Mouse (Mus musculus): Measurements from ENCODE around the gene Slc8b1. TPM values are rescaled to one million over a fixed set of nuclear protein-coding genes. Genes with fewer than 3 reads are reported as not detected.

Gene Slc8b1
- total and polyA plus RNA-seq, 3 experiments, result 3.2 to 5.8 (median 5.1) TPM

- H3K9ac ChIP-seq (ENCODE audit: insufficient read depth, low read depth), result no peak overlapping the region
- H3K27ac ChIP-seq (ENCODE audit: insufficient read depth, low read depth), result no peak overlapping the region
- H3K4me3 ChIP-seq (replicated peaks in 1 of 3; ENCODE audit: low read depth in 2 of 3, low read length in 2 of 3, poor library complexity in 1 of 3), result no peak overlapping the region
- no peak for TF ChIP-seq ELF1 (IDR thresholded peaks at IDR 0.05; ENCODE audit: low read depth, low read length)
- no peak for TF ChIP-seq MXI1 (IDR thresholded peaks at IDR 0.05; ENCODE audit: low read depth, low read length)
- TF ChIP-seq NRF1 (IDR thresholded peaks at IDR 0.05; ENCODE audit: low read depth, low read length), result no peak
- TF ChIP-seq HCFC1 (IDR thresholded peaks at IDR 0.05; ENCODE audit: low read depth, low read length), result no peak
- TF ChIP-seq MAFK (IDR thresholded peaks at IDR 0.05; ENCODE audit: insufficient replicate concordance, low read length), result no peak
- no peak for TF ChIP-seq POLR2A (IDR thresholded peaks at IDR 0.05; ENCODE audit: low read depth, low read length)
- TF ChIP-seq ZMIZ1 (IDR thresholded peaks at IDR 0.05; ENCODE audit: low read depth, low read length), result no peak
- TF ChIP-seq USF2 (conservative IDR thresholded peaks at IDR 0.05; ENCODE audit: low read depth, low read length), result no peak
- TF ChIP-seq MAZ (IDR thresholded peaks at IDR 0.05; ENCODE audit: low read depth, low read length), result no peak
- no peak for TF ChIP-seq PAX5 (IDR thresholded peaks at IDR 0.05; ENCODE audit: low read length)
- TF ChIP-seq IRF4 (IDR thresholded peaks at IDR 0.05; ENCODE audit: low read depth, low read length), result no peak
- no peak for TF ChIP-seq ZNF384 (IDR thresholded peaks at IDR 0.05; ENCODE audit: low read depth, low read length)
- TF ChIP-seq KAT2A (IDR thresholded peaks at IDR 0.05; ENCODE audit: insufficient replicate concordance, low read length), result no peak
- no peak for TF ChIP-seq TCF12 (IDR thresholded peaks at IDR 0.05; ENCODE audit: low read depth, low read length)
- TF ChIP-seq NELFE (IDR thresholded peaks at IDR 0.05; ENCODE audit: low read depth, low read length), result no peak
- no peak for TF ChIP-seq MEF2A (IDR thresholded peaks at IDR 0.05; ENCODE audit: borderline replicate concordance, low read depth, low read length)
- no peaks in the 10 kb centered on the region for H3K79me2 ChIP-seq (replicated peaks; ENCODE audit: control insufficient read depth, extremely low read depth, insufficient read depth, poor library complexity, severe bottlenecking)
- no peak for DNase-seq (ENCODE audit: extremely low read depth)
- H3K36me3 ChIP-seq (replicated peaks in 1 of 2; ENCODE audit: control insufficient read depth in 1 of 2, insufficient read depth in 1 of 2, low read length in 1 of 2), result no peaks in the 10 kb centered on the region
- in situ Hi-C loops (cut with MboI; ENCODE audit: low pct_ligation_motif_present, low pct_unique_long_range_greater_than_20kb, low sequenced_read_pairs) (no loop called here), dilution Hi-C loops (cut with MboI; ENCODE audit: extremely low pct_ligation_motif_present, extremely low pct_unique_long_range_greater_than_20kb, low sequenced_read_pairs) (no loop called here)
- H3K4me1 ChIP-seq (ENCODE audit: control insufficient read depth in 1 of 2, insufficient read depth in 2 of 2), result peaks cover 0 to 16% of the 10 kb centered on the region in 2 experiments; a peak in 2 of 4 replicates
- no peaks in the 10 kb centered on the region for H3K9me3 ChIP-seq (replicated peaks; ENCODE audit: low read length)
- H3K4me2 ChIP-seq (ENCODE audit: insufficient read depth, low read depth, poor library complexity, severe bottlenecking), result no peak overlapping the region
- no peaks in the 10 kb centered on the region for H3K27me3 ChIP-seq (replicated peaks)
Measured at GRCm38 (mm10) chr5:120563914-120564311, 52.9 kb downstream of the Slc8b1 start.

- H3K79me2 ChIP-seq (replicated peaks; ENCODE audit: control insufficient read depth, extremely low read depth, insufficient read depth, poor library complexity, severe bottlenecking), result no peaks in the 10 kb centered on the region
- no peak overlapping the region for H3K27ac ChIP-seq (ENCODE audit: insufficient read depth, low read depth)
- TF ChIP-seq MEF2A (IDR thresholded peaks at IDR 0.05; ENCODE audit: borderline replicate concordance, low read depth, low read length) (no peak), USF1 (IDR thresholded peaks at IDR 0.05; ENCODE audit: low read depth, low read length) (no peak), MXI1 (IDR thresholded peaks at IDR 0.05; ENCODE audit: low read depth, low read length) (no peak), CHD1 (IDR thresholded peaks at IDR 0.05; ENCODE audit: low read depth, low read length) (no peak), ZNF384 (IDR thresholded peaks at IDR 0.05; ENCODE audit: low read depth, low read length) (no peak), IRF4 (IDR thresholded peaks at IDR 0.05; ENCODE audit: low read depth, low read length) (no peak), E2F4 (IDR thresholded peaks at IDR 0.05; ENCODE audit: insufficient replicate concordance, low read depth, low read length) (no peak), ZC3H11A (IDR thresholded peaks at IDR 0.05; ENCODE audit: low read depth, low read length) (no peak), ETS1 (conservative IDR thresholded peaks at IDR 0.05; ENCODE audit: low read depth, low read length) (no peak)
- no peaks in the 10 kb centered on the region for H3K36me3 ChIP-seq (replicated peaks in 1 of 2; ENCODE audit: control insufficient read depth in 1 of 2, insufficient read depth in 1 of 2, low read length in 1 of 2)
- H3K27me3 ChIP-seq (replicated peaks), result no peaks in the 10 kb centered on the region
- no peaks in the 10 kb centered on the region for H3K9me3 ChIP-seq (replicated peaks; ENCODE audit: low read length)
- in situ Hi-C loops (cut with MboI; ENCODE audit: low pct_ligation_motif_present, low pct_unique_long_range_greater_than_20kb, low sequenced_read_pairs), result no loop called here
- H3K4me1 ChIP-seq (ENCODE audit: control insufficient read depth in 1 of 2, insufficient read depth in 2 of 2), result peaks cover under 1 to 21% of the 10 kb centered on the region in 2 experiments; a peak in 3 of 4 replicates
- DNase-seq (ENCODE audit: extremely low read depth), result no peak
- H3K9ac ChIP-seq (ENCODE audit: insufficient read depth, low read depth), result no peak overlapping the region
- dilution Hi-C loops (cut with MboI; ENCODE audit: extremely low pct_ligation_motif_present, extremely low pct_unique_long_range_greater_than_20kb, low sequenced_read_pairs), result no loop called here
- H3K4me3 ChIP-seq (replicated peaks in 1 of 3; ENCODE audit: low read depth in 2 of 3, low read length in 2 of 3, poor library complexity in 1 of 3), result no peak overlapping the region
- H3K4me2 ChIP-seq (ENCODE audit: insufficient read depth, low read depth, poor library complexity, severe bottlenecking), result no peak overlapping the region
Measured at GRCm38 (mm10) chr5:120565171-120565905, 54.4 kb downstream of the Slc8b1 start.
